In genomic region chr4:62256931-62257330, GRCm38 (mm10) we compare ENCODE assay signal across 9 mouse cellular contexts. TPM values are rescaled to one million over a fixed set of nuclear protein-coding genes. Genes with fewer than 3 reads are reported as not detected.
A peak's percentile ranks its signal among the peaks of the same experiment; 100 is the strongest.
DNase-seq lines count a peak whose midpoint lies in the region; ATAC-seq and TF ChIP-seq lines count a peak whose summit lies in the region.
"Had no signal": no experiment of that assay in that cellular context is flagged by ENCODE, and none has a peak within 500 bp of the region (broad histone marks: within the 10 kb centered on the region; RNA-seq: fewer than 3 reads in every experiment).

No protein-coding gene starts in this region.

- H3K9me3 ChIP-seq in forebrain, embryonic 10.5 days, result no peaks in the 10 kb centered on the region
- H3K9me3 ChIP-seq in forebrain, postnatal 0 days (ENCODE audit: low read length), result no peaks in the 10 kb centered on the region
- no peaks in the 10 kb centered on the region for H3K9me3 ChIP-seq in neural tube, embryonic 15.5 days (replicated peaks)
- no peaks in the 10 kb centered on the region for H3K9me3 ChIP-seq in stomach, postnatal 0 days (ENCODE audit: control insufficient read depth, low read length)

- 38% methylated on average over 8 of the region's 8 CpGs for WGBS in forebrain, embryonic 10.5 days
- WGBS in forebrain, postnatal 0 days, result 32% methylated on average over 8 of the region's 8 CpGs
- WGBS in neural tube, embryonic 15.5 days, result 36% methylated on average over 8 of the region's 8 CpGs
- WGBS in stomach, postnatal 0 days, result 22% methylated on average over 8 of the region's 8 CpGs

- no peaks in the 10 kb centered on the region for H3K4me1 ChIP-seq in forebrain, embryonic 10.5 days
- H3K4me1 ChIP-seq in forebrain, postnatal 0 days (ENCODE audit: insufficient read depth), result no peaks in the 10 kb centered on the region
- H3K4me1 ChIP-seq in neural tube, embryonic 15.5 days, result no peaks in the 10 kb centered on the region
- H3K4me1 ChIP-seq in stomach, postnatal 0 days (replicated peaks; ENCODE audit: control insufficient read depth, insufficient read depth), result no peaks in the 10 kb centered on the region

- H3K27ac ChIP-seq in forebrain, embryonic 10.5 days, result no peak overlapping the region
- no peak overlapping the region for H3K27ac ChIP-seq in forebrain, postnatal 0 days (ENCODE audit: low read depth, low read length)
- H3K27ac ChIP-seq in neural tube, embryonic 15.5 days (replicated peaks), result no peak overlapping the region
- H3K27ac ChIP-seq in stomach, postnatal 0 days (replicated peaks), result no peak overlapping the region

- no peak overlapping the region for H3K4me2 ChIP-seq in forebrain, postnatal 0 days (ENCODE audit: low read depth)
- no peak overlapping the region for H3K4me2 ChIP-seq in neural tube, embryonic 15.5 days
- H3K4me2 ChIP-seq in stomach, postnatal 0 days (replicated peaks; ENCODE audit: low read depth), result no peak overlapping the region

- H3K4me3 ChIP-seq in forebrain, embryonic 10.5 days, result no peak overlapping the region
- H3K4me3 ChIP-seq in forebrain, postnatal 0 days (ENCODE audit: low read depth, low read length), result no peak overlapping the region
- no peak overlapping the region for H3K4me3 ChIP-seq in neural tube, embryonic 15.5 days (replicated peaks)
- no peak overlapping the region for H3K4me3 ChIP-seq in stomach, postnatal 0 days (ENCODE audit: low read depth, low read length)
- H3K4me3 ChIP-seq: erythroblast, embryonic 14.5 days had no signal

- no peak for TF ChIP-seq EP300 in stomach, postnatal 0 days (optimal IDR thresholded peaks at IDR 0.05)

- no peaks in the 10 kb centered on the region for H3K36me3 ChIP-seq in forebrain, embryonic 10.5 days (replicated peaks)
- no peaks in the 10 kb centered on the region for H3K36me3 ChIP-seq in forebrain, postnatal 0 days (ENCODE audit: insufficient read depth)
- no peaks in the 10 kb centered on the region for H3K36me3 ChIP-seq in neural tube, embryonic 15.5 days
- no peaks in the 10 kb centered on the region for H3K36me3 ChIP-seq in stomach, postnatal 0 days (ENCODE audit: control insufficient read depth, insufficient read depth, low read length)

- no peak for ATAC-seq in forebrain, postnatal 0 days
- no peak for ATAC-seq in neural tube, embryonic 15.5 days (ENCODE audit: low FRiP score)
- peak; percentile 66 for ATAC-seq in granulocyte monocyte progenitor cell, adult 5-6 weeks (replicated peaks; ENCODE audit: poor library complexity, severe bottlenecking)
- no peak for ATAC-seq in stomach, postnatal 0 days (ENCODE audit: low FRiP score, low TSS enrichment)
- ATAC-seq in monocyte, adult 5-6 weeks (replicated peaks; ENCODE audit: insufficient number of reproducible peaks, low FRiP score, low TSS enrichment, poor library complexity, severe bottlenecking), result no peak

- H3K27me3 ChIP-seq in forebrain, embryonic 10.5 days (ENCODE audit: poor library complexity, severe bottlenecking), result no peaks in the 10 kb centered on the region
- no peaks in the 10 kb centered on the region for H3K27me3 ChIP-seq in forebrain, postnatal 0 days (ENCODE audit: insufficient read depth, low read length)
- no peaks in the 10 kb centered on the region for H3K27me3 ChIP-seq in neural tube, embryonic 15.5 days (replicated peaks)
- H3K27me3 ChIP-seq in stomach, postnatal 0 days (ENCODE audit: control insufficient read depth, insufficient read depth, low read length), result no peaks in the 10 kb centered on the region

- peak; percentile 46 for DNase-seq in forebrain, embryonic 10.5 days (ENCODE audit: extremely low spot score, low spot score)
- no peak for DNase-seq in forebrain, postnatal 0 days
- peak; percentile 57 for DNase-seq in neural tube, embryonic 10.5 days (ENCODE audit: extremely low spot score, low spot score)
- DNase-seq in stomach, postnatal 0 days (ENCODE audit: low spot score), result peak; percentile 70
- DNase-seq in frontal cortex, postnatal 14 days (ENCODE audit: low spot score in 2 of 2), result no peak

- H3K9ac ChIP-seq in forebrain, postnatal 0 days, result no peak overlapping the region
- no peak overlapping the region for H3K9ac ChIP-seq in neural tube, embryonic 15.5 days (replicated peaks)
- H3K9ac ChIP-seq in stomach, postnatal 0 days (ENCODE audit: low read length), result no peak overlapping the region

- no peak for TF ChIP-seq CTCF in forebrain, postnatal 0 days (IDR thresholded peaks at IDR 0.05; ENCODE audit: low read depth)
- no peak for TF ChIP-seq CTCF in stomach, postnatal 0 days (IDR thresholded peaks at IDR 0.05; ENCODE audit: low read depth)

RNA-seq across cellular contexts. Expression of gene Slc31a2, which starts 5.4 kb away (rescaled TPM):
- polyA plus RNA-seq in forebrain, embryonic 10.5 days (2016; fragmentation: Nextera tagmentation; extraction: Ambion mirVana), result 8.6 and 10.1 TPM in 2 replicates
- total RNA-seq in forebrain, postnatal 0 days (2014; rRNA removed), result 11.3 and 15.8 TPM in 2 replicates
- polyA plus RNA-seq in forebrain, postnatal 0 days (2015; fragmentation: Nextera tagmentation; extraction: Ambion mirVana), result 5.3 and 10.9 TPM in 2 replicates
- polyA plus RNA-seq in neural tube, embryonic 15.5 days (2015; fragmentation: Nextera tagmentation; extraction: Ambion mirVana), result 15.9 and 18.0 TPM in 2 replicates
- total RNA-seq in granulocyte monocyte progenitor cell, adult 5-6 weeks (2014; fragmentation: Nextera tagmentation), result 36.4 and 39.4 TPM in 2 replicates
- 18.7 and 19.4 TPM in 2 replicates for total RNA-seq in granulocyte monocyte progenitor cell, adult 5-6 weeks (2017)
- 32.6 and 35.7 TPM in 2 replicates for polyA plus RNA-seq in stomach, postnatal 0 days (2015; fragmentation: Nextera tagmentation; extraction: Ambion mirVana)
- 20.9 to 21.7 TPM (median 21.4 TPM) in 3 replicates for total RNA-seq in monocyte, adult 5-6 weeks (2017)
- polyA plus RNA-seq: erythroblast, embryonic 14.5 days had no signal

RNA-seq across cellular contexts. Expression of gene Zfp37, which starts 26.1 kb away (rescaled TPM):
- 19.7 and 22.1 TPM in 2 replicates for polyA plus RNA-seq in forebrain, embryonic 10.5 days (2016; fragmentation: Nextera tagmentation; extraction: Ambion mirVana)
- total RNA-seq in forebrain, postnatal 0 days (2014; rRNA removed), result 24.2 and 30.1 TPM in 2 replicates
- polyA plus RNA-seq in forebrain, postnatal 0 days (2015; fragmentation: Nextera tagmentation; extraction: Ambion mirVana), result 11.2 and 14.6 TPM in 2 replicates
- polyA plus RNA-seq in neural tube, embryonic 15.5 days (2015; fragmentation: Nextera tagmentation; extraction: Ambion mirVana), result 23.2 and 25.9 TPM in 2 replicates
- total RNA-seq in granulocyte monocyte progenitor cell, adult 5-6 weeks (2014; fragmentation: Nextera tagmentation), result 0.64 TPM in 1 of 2 replicates, not detected in the other
- total RNA-seq in granulocyte monocyte progenitor cell, adult 5-6 weeks (2017), result not detected in 2 replicates
- 2.9 and 3.2 TPM in 2 replicates for polyA plus RNA-seq in stomach, postnatal 0 days (2015; fragmentation: Nextera tagmentation; extraction: Ambion mirVana)
- not detected in 3 replicates for total RNA-seq in monocyte, adult 5-6 weeks (2017)
- polyA plus RNA-seq: erythroblast, embryonic 14.5 days had no signal

Comparison
In these comparisons a context has a peak if more than half of its experiments do, and no peak if none do; other contexts are left out.
1. DNase-seq: peak in forebrain, embryonic 10.5 days (single experiment), neural tube, embryonic 10.5 days (single experiment) and stomach, postnatal 0 days (single experiment); none in forebrain, postnatal 0 days (single experiment) and frontal cortex, postnatal 14 days (0 of 2).